Mouse (Mus musculus) midbrain, embryonic 16.5 days (tissue): ENCODE measurements around the gene Kcnq1. TPM values are rescaled to one million over a fixed set of nuclear protein-coding genes. Genes with fewer than 3 reads are reported as not detected.

Source experiments
- ATAC-seq: fragments of 200-750 bp; cut with Nextera tagmentation; 2 replicates; pipeline ENCODE4 v1.8.0; 2017; ENCODE audit warnings: moderate TSS enrichment
- H3K27ac ChIP-seq: fragments of 300-500 bp; sonication (generic); 2 replicates; pipeline ENCODE4 v1.5.1; 2014; ENCODE audit warnings: mild to moderate bottlenecking, low read length, mixed read lengths
- H3K27me3 ChIP-seq: fragments of 300-500 bp; sonication (generic); 2 replicates; pipeline ENCODE4 v1.6.1; 2014; ENCODE audit warnings: low read depth, low read length, mixed read lengths; ENCODE audit not compliant: control insufficient read depth, insufficient read depth
- H3K36me3 ChIP-seq: fragments of 300-500 bp; sonication (generic); 2 replicates; pipeline ENCODE4 v1.6.1; 2014; ENCODE audit warnings: mild to moderate bottlenecking, low read length, moderate library complexity, mixed read lengths; ENCODE audit not compliant: control insufficient read depth, insufficient read depth
- H3K4me1 ChIP-seq: fragments of 300-500 bp; sonication (generic); 2 replicates; pipeline ENCODE4 v1.6.1; 2014; ENCODE audit warnings: mild to moderate bottlenecking, low read length, mixed read lengths; ENCODE audit not compliant: control insufficient read depth, insufficient read depth
- H3K4me2 ChIP-seq: fragments of 300-500 bp; sonication (generic); 2 replicates; pipeline ENCODE4 v1.6.1; 2014; ENCODE audit warnings: mild to moderate bottlenecking, low read length, mixed read lengths
- H3K4me3 ChIP-seq: fragments of 300-500 bp; sonication (generic); 2 replicates; pipeline ENCODE4 v1.5.1; 2014; ENCODE audit warnings: low read depth, mild to moderate bottlenecking, low read length, moderate library complexity, mixed read lengths
- H3K9ac ChIP-seq: fragments of 300-500 bp; sonication (generic); 2 replicates; pipeline ENCODE4 v1.6.1; 2014; ENCODE audit warnings: low read depth, low read length, mixed read lengths
- H3K9me3 ChIP-seq: fragments of 300-500 bp; sonication (generic); replicated peaks from 2 replicates; pipeline ENCODE4 v1.6.1; 2014; ENCODE audit warnings: mild to moderate bottlenecking, low read length, mixed read lengths; ENCODE audit not compliant: control insufficient read depth, poor library complexity, severe bottlenecking
- WGBS: fragments of 180-500 bp; shearing (Covaris S2); extraction: QIAGEN DNeasy Blood & Tissue Kit; methylation state at CpG from one replicate; pipeline ENCODE4 v1.1.7; 2014; 5-methylcytosine and 5-hydroxymethylcytosine counted together
- polyA plus RNA-seq: library from polyadenylated mRNA; unstranded; fragments of >200 nt; fragmentation: Nextera tagmentation; extraction: Ambion mirVana; gene quantifications from 2 replicates; pipeline ENCODE4 v1.2.1, GENCODE M21; 2015

The Kcnq1 gene
- polyA plus RNA-seq, 1 experiment from 2014 or later = 1.1 TPM

DNA sequence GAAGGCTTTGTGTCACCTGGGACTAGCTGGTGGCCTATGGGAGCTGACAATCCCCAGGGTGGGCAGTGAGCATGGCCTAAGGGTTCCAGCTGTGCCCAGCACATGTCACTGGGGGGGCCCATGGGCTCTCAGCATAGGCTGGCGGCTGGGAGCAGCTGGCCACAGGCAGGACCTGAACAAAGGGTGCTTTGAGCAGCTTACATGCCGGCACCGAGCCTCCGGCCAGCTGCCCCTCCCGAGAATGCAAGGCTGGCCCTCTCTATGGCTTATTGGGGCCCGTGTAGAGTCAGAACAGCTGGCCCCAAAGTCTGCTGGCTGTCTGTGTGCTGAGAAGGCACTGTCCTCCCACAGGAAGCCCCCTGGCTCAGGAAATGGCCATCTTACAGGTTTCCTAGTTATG is 68.5 kb downstream of the Kcnq1 start:
- Histone ChIP-seq H3K4me2 (no peak overlapping the region), H3K9me3 (no peaks in the 10 kb centered on the region), H3K4me3 (no peak overlapping the region), H3K27me3 (no peaks in the 10 kb centered on the region), H3K27ac (no peak overlapping the region), H3K36me3 (no peaks in the 10 kb centered on the region), H3K9ac (no peak overlapping the region), H3K4me1 (no peaks in the 10 kb centered on the region)
- ATAC-seq = no peak
- 19% methylated on average over 6 of the region's 6 CpGs for WGBS

DNA sequence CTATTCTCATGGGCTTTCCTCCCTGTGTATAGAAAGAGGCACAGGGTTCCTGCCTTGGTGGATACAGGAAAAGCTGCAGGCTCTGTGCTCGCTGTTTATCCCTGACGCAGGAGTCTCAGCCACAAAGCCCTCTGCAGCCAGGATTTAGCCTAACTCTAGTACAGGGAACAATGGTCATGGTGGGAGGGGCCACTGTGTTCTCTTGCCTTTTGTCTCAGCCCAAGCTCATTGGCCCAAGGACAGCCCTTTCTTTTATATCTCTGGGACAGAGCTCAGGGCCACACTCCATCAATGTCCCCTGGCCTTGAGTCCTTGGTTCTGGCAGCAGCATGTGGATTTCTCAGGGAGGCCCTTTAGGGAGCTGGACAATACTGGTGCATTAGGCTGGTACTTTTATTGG is 72.7 kb downstream of the Kcnq1 start:
- Histone ChIP-seq H3K27me3 (no peaks in the 10 kb centered on the region), H3K9me3 (no peaks in the 10 kb centered on the region), H3K36me3 (no peaks in the 10 kb centered on the region), H3K4me2 (no peak overlapping the region), H3K27ac (no peak overlapping the region), H3K4me1 (no peaks in the 10 kb centered on the region), H3K4me3 (no peak overlapping the region), H3K9ac (no peak overlapping the region)
- 21% methylated on average over 2 of the region's 2 CpGs for WGBS
- ATAC-seq = no peak

DNA sequence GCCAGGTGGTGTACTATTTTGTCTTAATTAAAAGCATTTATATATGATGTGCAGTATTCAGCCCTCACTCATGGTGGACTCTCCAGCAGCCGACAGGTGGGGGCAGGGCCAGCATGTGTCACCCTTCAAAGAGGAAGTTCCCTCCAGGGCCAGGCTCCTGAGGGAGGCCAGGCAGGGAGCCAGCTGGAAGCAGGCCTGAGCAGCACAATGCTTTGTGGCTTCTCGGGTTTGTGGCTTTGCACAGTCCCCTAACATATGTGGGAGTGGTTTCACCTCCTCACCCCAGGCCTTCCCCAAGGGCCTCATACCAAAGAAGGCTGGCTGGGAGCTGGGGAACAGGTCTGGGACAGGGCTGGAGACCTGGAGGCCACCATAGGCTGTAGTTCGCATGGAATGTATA is 74.6 kb downstream of the Kcnq1 start:
- Histone ChIP-seq H3K27ac (no peak overlapping the region), H3K9me3 (no peaks in the 10 kb centered on the region), H3K4me1 (no peaks in the 10 kb centered on the region), H3K4me2 (no peak overlapping the region), H3K27me3 (no peaks in the 10 kb centered on the region), H3K9ac (no peak overlapping the region), H3K4me3 (no peak overlapping the region), H3K36me3 (no peaks in the 10 kb centered on the region)
- no peak for ATAC-seq
- WGBS = 56% methylated on average over 3 of the region's 3 CpGs

DNA sequence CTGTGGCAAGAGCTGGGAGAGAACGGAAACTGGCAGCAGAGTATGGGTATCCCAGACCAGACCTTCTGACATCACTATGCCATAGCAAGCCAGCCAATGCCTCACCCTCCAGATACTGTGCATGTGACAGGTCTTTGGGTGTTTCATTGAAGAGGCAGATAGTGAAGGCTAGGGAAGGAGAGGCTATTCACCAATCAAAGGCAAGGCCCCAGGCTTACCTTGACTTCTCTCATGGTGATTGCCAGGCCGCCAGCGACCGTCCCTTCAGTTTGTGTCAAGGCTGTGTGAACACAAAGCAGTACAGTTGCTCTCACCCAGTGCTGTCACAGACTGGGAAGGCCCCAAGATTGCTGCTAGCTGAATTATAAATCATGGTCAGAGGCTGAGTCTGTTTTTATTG is 75.1 kb downstream of the Kcnq1 start:
- no peak for ATAC-seq

DNA sequence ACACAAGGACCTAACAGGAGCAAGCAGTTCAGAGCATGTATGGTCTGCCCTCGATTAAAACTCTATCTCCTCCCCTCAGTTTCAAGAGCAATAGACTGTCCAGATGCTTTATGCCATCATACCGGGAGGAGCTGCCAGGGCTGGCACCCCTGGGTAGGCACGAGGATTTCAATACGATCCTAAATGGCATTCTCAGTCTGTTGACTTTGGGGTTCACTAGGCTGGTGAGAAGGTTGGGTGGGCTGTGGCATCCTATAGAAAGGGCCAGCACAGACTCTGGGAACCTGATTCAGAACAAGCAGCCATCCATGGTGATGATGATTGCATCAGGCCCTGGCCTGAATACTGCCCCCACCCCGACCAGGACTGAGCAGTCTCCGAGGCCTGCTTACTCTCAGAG is 79.3 kb downstream of the Kcnq1 start:
- no peak overlapping the region for H3K27ac ChIP-seq
- no peaks in the 10 kb centered on the region for H3K9me3 ChIP-seq
- H3K9ac ChIP-seq = no peak overlapping the region
- H3K4me2 ChIP-seq = no peak overlapping the region
- H3K4me1 ChIP-seq = no peaks in the 10 kb centered on the region
- no peaks in the 10 kb centered on the region for H3K27me3 ChIP-seq
- H3K4me3 ChIP-seq = no peak overlapping the region
- no peaks in the 10 kb centered on the region for H3K36me3 ChIP-seq
- no peak for ATAC-seq
- WGBS = 72% methylated on average over 6 of the region's 6 CpGs

More for the DNA sequence above, 75.1 kb downstream of the Kcnq1 start:
- no peaks in the 10 kb centered on the region for H3K36me3 ChIP-seq
- 93% methylated on average over 4 of the region's 4 CpGs for WGBS
- H3K4me2 ChIP-seq = no peak overlapping the region
- H3K4me3 ChIP-seq = no peak overlapping the region
- H3K4me1 ChIP-seq = no peaks in the 10 kb centered on the region
- H3K27me3 ChIP-seq = no peaks in the 10 kb centered on the region
- H3K9me3 ChIP-seq = no peaks in the 10 kb centered on the region
- no peak overlapping the region for H3K27ac ChIP-seq
- H3K9ac ChIP-seq = no peak overlapping the region

DNA sequence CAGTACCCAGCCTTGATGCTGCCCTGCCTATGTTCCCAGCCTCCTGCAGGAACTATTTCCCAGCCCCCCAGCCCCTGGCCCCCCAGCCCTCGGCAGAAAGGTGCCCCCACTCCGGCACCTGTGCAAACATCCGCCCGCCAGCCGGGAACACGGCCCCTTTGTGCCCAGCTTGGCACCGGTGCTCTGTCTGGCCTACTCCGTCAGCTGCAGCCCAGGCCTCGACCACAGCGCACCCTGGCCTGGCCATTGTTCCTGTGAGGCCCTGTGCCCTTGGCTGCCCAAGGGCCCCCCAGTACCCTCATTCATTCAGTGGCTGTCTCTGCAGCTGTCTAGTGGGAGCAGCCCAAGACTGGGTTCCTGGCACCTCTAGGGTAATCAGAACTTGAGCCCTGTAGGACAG is 80.2 kb downstream of the Kcnq1 start:
- Histone ChIP-seq H3K4me1 (no peaks in the 10 kb centered on the region), H3K4me2 (no peak overlapping the region), H3K9ac (no peak overlapping the region), H3K36me3 (no peaks in the 10 kb centered on the region), H3K4me3 (no peak overlapping the region), H3K9me3 (no peaks in the 10 kb centered on the region), H3K27me3 (no peaks in the 10 kb centered on the region), H3K27ac (no peak overlapping the region)
- whole genome bisulfite sequencing = 69% methylated on average over 10 of the region's 10 CpGs
- no peak for ATAC-seq

DNA sequence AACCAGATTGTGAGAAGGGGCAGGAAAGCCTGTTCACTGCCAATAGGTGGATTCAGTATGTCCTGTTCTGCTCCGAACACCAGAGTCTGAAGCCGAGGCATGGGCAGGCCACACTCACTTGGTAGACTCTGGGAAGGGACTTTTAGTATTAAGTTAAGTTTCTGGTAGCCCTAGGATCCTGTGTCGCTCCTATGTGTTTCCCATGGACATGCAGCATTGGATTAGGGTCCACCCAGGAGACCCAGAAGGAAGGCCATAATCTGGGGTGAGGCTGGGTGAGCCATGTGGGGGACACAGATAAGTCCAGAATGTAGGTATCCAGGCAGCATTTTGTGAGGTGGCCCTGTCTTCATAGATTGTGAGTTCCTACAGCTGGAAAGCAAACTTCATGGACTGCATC is 81.0 kb downstream of the Kcnq1 start:
- Histone ChIP-seq H3K4me2 (no peak overlapping the region), H3K27ac (no peak overlapping the region), H3K9ac (no peak overlapping the region), H3K9me3 (no peaks in the 10 kb centered on the region), H3K4me3 (no peak overlapping the region), H3K36me3 (no peaks in the 10 kb centered on the region), H3K27me3 (no peaks in the 10 kb centered on the region), H3K4me1 (no peaks in the 10 kb centered on the region)
- no peak for ATAC-seq
- 86% methylated on average over 3 of the region's 3 CpGs for WGBS

DNA sequence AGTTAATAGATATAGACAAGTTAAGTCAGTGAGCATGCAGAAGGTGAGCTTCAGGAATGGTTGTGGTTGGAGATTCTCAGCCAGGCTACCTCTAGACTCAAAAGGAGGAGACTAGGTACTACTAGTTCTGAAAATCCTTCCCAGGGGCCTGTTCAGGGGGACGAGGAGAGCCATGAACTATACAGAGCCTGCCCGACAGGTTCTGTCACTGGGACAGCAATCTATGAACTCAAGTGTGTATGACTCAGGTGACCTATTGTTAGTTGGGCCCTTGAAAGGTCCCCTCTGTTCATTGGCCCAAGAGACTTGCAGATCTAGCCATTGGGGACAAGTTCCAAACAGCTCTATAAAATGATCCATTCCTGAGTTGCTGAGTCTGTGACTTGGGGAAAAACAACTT is 82.4 kb downstream of the Kcnq1 start:
- Histone ChIP-seq H3K9ac (no peak overlapping the region), H3K4me1 (no peaks in the 10 kb centered on the region), H3K27me3 (no peaks in the 10 kb centered on the region), H3K4me2 (no peak overlapping the region), H3K36me3 (no peaks in the 10 kb centered on the region), H3K4me3 (no peak overlapping the region), H3K27ac (no peak overlapping the region), H3K9me3 (no peaks in the 10 kb centered on the region)
- no peak for ATAC-seq
- 90% methylated on average over 2 of the region's 2 CpGs for WGBS

GRCm38 (mm10) chr7:143189965-143190722 is 84.0 kb downstream of the Kcnq1 start:
- ATAC-seq = no peak
- Histone ChIP-seq H3K27me3 (no peaks in the 10 kb centered on the region), H3K4me1 (no peaks in the 10 kb centered on the region), H3K4me3 (no peak overlapping the region), H3K36me3 (no peaks in the 10 kb centered on the region), H3K9me3 (no peaks in the 10 kb centered on the region), H3K27ac (no peak overlapping the region), H3K4me2 (no peak overlapping the region), H3K9ac (no peak overlapping the region)
- 94% methylated on average over 3 of the region's 3 CpGs for WGBS
